Mouse (Mus musculus) stomach, embryonic 15.5 days (tissue): Measurements from ENCODE around the gene Arl8a. TPM values are rescaled to one million over a fixed set of nuclear protein-coding genes. Genes with fewer than 3 reads are reported as not detected.
A peak's percentile ranks its signal among the peaks of the same experiment; 100 is the strongest.

ENCODE experiments used
- ATAC-seq: fragments of 200-750 bp; cut with Nextera tagmentation; 2 replicates; pipeline ENCODE4 v1.8.0; 2017; ENCODE audit warnings: low read depth, moderate number of reproducible peaks, moderate TSS enrichment; ENCODE audit not compliant: insufficient read depth, low FRiP score
- H3K27ac ChIP-seq: fragments of 300-500 bp; sonication (generic); 2 replicates; pipeline ENCODE4 v1.5.1; 2015; ENCODE audit warnings: mild to moderate bottlenecking, inconsistent platforms
- H3K27me3 ChIP-seq: fragments of 300-500 bp; sonication (generic); replicated peaks from 2 replicates; pipeline ENCODE4 v1.6.1; 2015; ENCODE audit warnings: inconsistent platforms
- H3K36me3 ChIP-seq: fragments of 300-500 bp; sonication (generic); 2 replicates; pipeline ENCODE4 v1.6.1; 2015; ENCODE audit warnings: inconsistent platforms
- H3K4me1 ChIP-seq: fragments of 300-500 bp; sonication (generic); 2 replicates; pipeline ENCODE4 v1.6.1; 2015; ENCODE audit warnings: inconsistent platforms
- H3K4me2 ChIP-seq: fragments of 300-500 bp; sonication (generic); 2 replicates; pipeline ENCODE4 v1.6.1; 2015; ENCODE audit warnings: mild to moderate bottlenecking, inconsistent platforms
- H3K4me3 ChIP-seq: fragments of 300-500 bp; sonication (generic); replicated peaks from 2 replicates; pipeline ENCODE4 v1.5.1; 2015; ENCODE audit warnings: inconsistent platforms
- H3K9ac ChIP-seq: fragments of 300-500 bp; sonication (generic); 2 replicates; pipeline ENCODE4 v1.6.1; 2015; ENCODE audit warnings: inconsistent platforms
- H3K9me3 ChIP-seq: fragments of 300-500 bp; sonication (generic); 2 replicates; pipeline ENCODE4 v1.6.1; 2016; ENCODE audit warnings: inconsistent platforms
- WGBS: fragments of 180-500 bp; shearing (Covaris S2); methylation state at CpG from one replicate; pipeline ENCODE4 v1.1.7; 2015; 5-methylcytosine and 5-hydroxymethylcytosine counted together
- polyA plus RNA-seq: library from polyadenylated mRNA; unstranded; fragments of >200 nt; fragmentation: Nextera tagmentation; extraction: Ambion mirVana; gene quantifications from 2 replicates; pipeline ENCODE4 v1.2.1, GENCODE M21; 2015

The Arl8a gene
- polyA plus RNA-seq, 1 experiment from 2014 or later, result 54.9 TPM

GRCm38 (mm10) chr1:135135111-135135787 is 11.4 kb upstream of the Arl8a start:
- H3K27ac ChIP-seq, result no peak overlapping the region
- no peaks in the 10 kb centered on the region for H3K27me3 ChIP-seq
- H3K4me3 ChIP-seq, result no peak overlapping the region
- 84% methylated on average over 8 of the region's 8 CpGs for whole genome bisulfite sequencing
- no peaks in the 10 kb centered on the region for H3K9me3 ChIP-seq
- 0 out of 2 replicates have a peak, but pooled peaks cover 6% of the 10 kb centered on the region for H3K4me1 ChIP-seq
- H3K36me3 ChIP-seq, result no peaks in the 10 kb centered on the region
- H3K4me2 ChIP-seq, result no peak overlapping the region
- no peak overlapping the region for H3K9ac ChIP-seq
- ATAC-seq, result no peak

DNA sequence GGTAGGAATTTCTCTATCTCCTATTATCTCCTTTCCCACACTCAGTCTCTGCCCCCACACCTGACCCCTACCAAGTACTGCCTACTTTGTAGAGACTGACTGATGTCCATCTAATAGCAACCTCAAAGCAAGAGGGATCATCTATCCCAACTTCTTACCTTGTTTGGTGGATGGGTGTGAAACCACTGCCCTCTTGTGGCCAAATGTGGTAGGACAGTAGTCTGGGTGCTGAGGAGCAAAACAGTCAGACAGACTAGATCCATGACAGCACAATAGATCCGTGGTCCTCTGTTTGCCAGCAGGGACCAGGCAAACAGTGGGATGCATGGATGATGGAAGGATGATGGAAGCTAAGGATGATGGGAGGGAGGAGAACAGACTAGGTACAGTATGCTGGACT is 10.1 kb upstream of the Arl8a start:
- no peak overlapping the region for H3K27ac ChIP-seq
- H3K4me3 ChIP-seq, result no peak overlapping the region
- no peaks in the 10 kb centered on the region for H3K36me3 ChIP-seq
- H3K4me1 ChIP-seq, result no peaks in the 10 kb centered on the region
- no peak overlapping the region for H3K9ac ChIP-seq
- ATAC-seq, result no peak
- no peaks in the 10 kb centered on the region for H3K9me3 ChIP-seq
- 0% methylated on average over 1 of the region's 1 CpGs for WGBS
- H3K4me2 ChIP-seq, result no peak overlapping the region
- no peaks in the 10 kb centered on the region for H3K27me3 ChIP-seq

DNA sequence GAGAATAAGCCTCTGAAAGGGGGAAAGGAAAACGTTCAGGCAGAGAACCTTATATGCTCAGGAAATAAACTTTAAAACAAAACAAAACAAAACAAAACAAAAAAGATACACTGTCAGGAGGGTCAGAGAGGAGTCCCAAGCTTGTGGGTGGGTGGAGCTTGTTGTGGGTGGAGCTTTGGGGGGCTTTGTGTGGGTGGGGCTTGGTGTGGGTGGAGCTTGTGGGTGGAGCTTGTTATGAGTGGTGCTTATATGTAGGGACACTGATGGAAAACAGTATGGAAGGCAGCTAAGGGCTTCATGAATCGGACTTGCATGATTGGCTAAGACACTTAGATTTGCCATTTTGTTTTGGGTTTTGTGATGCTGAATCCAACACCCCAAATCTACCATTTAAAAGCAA is 6.7 kb upstream of the Arl8a start:
- Histone ChIP-seq H3K9ac (no peak overlapping the region), H3K4me1 (no peaks in the 10 kb centered on the region), H3K4me2 (no peak overlapping the region), H3K36me3 (no peaks in the 10 kb centered on the region), H3K27me3 (no peaks in the 10 kb centered on the region), H3K9me3 (no peaks in the 10 kb centered on the region), H3K27ac (no peak overlapping the region), H3K4me3 (no peak overlapping the region)
- ATAC-seq, result no peak
- 66% methylated on average over 2 of the region's 2 CpGs for WGBS

DNA sequence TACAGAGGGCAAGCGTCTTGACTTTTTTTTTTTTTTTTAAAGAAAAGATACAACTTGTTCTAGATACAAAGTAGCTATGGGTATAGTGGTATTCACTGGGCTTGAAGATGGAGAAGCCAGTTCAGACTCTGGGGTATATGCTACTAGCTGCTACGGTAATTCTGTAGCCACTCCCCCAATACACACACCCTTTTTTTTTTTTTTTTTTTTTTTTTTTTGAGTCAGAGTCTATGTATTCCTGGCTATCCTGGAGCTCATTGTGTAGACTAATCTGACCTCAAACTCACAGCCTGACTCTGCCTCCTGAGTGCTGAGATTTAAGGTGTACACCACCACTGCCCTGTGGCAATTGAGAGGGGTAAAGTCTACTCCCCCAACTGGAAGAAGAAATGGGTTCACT is 4.2 kb upstream of the Arl8a start:
- no peak overlapping the region for H3K9ac ChIP-seq
- H3K4me3 ChIP-seq, result no peak overlapping the region
- no peaks in the 10 kb centered on the region for H3K27me3 ChIP-seq
- no peaks in the 10 kb centered on the region for H3K36me3 ChIP-seq
- no peak overlapping the region for H3K4me2 ChIP-seq
- ATAC-seq, result no peak
- H3K9me3 ChIP-seq, result no peaks in the 10 kb centered on the region
- no peak overlapping the region for H3K27ac ChIP-seq
- 65% methylated on average over 2 of the region's 2 CpGs for WGBS
- 0 out of 2 replicates have a peak, but pooled peaks cover 4% of the 10 kb centered on the region for H3K4me1 ChIP-seq

- Histone ChIP-seq H3K36me3 (no peaks in the 10 kb centered on the region), H3K9me3 (no peaks in the 10 kb centered on the region), H3K4me2 (no peak overlapping the region), H3K9ac (no peak overlapping the region), H3K27ac (no peak overlapping the region), H3K27me3 (no peaks in the 10 kb centered on the region), H3K4me1 (peaks cover 12% of the 10 kb centered on the region; the same call in 1 of the 2 replicates), H3K4me3 (no peak overlapping the region)
- ATAC-seq, result no peak
- WGBS, result 74% methylated on average over 2 of the region's 2 CpGs
Observed at GRCm38 (mm10) chr1:135143940-135144339, 2.7 kb upstream of the Arl8a start.

GRCm38 (mm10) chr1:135146946-135147701 is 500 bp downstream of the Arl8a start:
- H3K9ac ChIP-seq, result peak overlapping the region; percentile 88
- WGBS, result under 1% methylated on average over 69 of the region's 69 CpGs
- peak; percentile 57 for ATAC-seq
- H3K4me1 ChIP-seq, result peaks cover 16% of the 10 kb centered on the region; the same call in 1 of the 2 replicates
- no peaks in the 10 kb centered on the region for H3K9me3 ChIP-seq
- H3K4me2 ChIP-seq, result peak overlapping the region; percentile 79
- H3K27ac ChIP-seq, result peak overlapping the region; percentile 76
- H3K27me3 ChIP-seq, result no peaks in the 10 kb centered on the region
- no peaks in the 10 kb centered on the region for H3K36me3 ChIP-seq
- H3K4me3 ChIP-seq, result peak overlapping the region; percentile 86

GRCm38 (mm10) chr1:135147702-135148058 is 1.1 kb downstream of the Arl8a start:
- WGBS, result 7% methylated on average over 7 of the region's 7 CpGs
- ATAC-seq, result peak; percentile 13

DNA sequence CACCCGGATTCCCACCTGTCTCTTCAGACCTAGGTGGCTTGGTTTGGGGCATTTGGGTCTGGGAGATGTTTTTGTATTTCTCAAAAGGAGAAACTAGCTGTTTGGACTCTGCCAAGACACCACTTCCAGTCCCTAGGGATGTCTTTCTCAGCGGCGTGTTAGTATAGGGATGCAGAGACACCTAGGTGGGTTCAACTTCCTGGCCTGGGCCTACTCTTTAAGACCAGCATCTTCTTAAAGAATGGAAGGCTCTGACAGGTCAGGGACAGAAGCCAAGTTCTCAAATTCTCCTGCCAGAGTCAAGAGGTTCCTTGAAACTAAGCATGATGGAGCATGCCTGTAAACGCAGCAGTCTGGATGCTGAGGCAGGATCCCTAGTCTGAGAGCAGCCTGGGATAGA is 1.9 kb downstream of the Arl8a start:
- Histone ChIP-seq H3K36me3 (no peaks in the 10 kb centered on the region), H3K4me2 (peak overlapping the region; percentile 79), H3K9ac (no peak overlapping the region), H3K4me3 (peak overlapping the region; percentile 86), H3K27ac (peak overlapping the region; percentile 76; the same call in 1 of the 2 replicates), H3K27me3 (no peaks in the 10 kb centered on the region), H3K4me1 (peaks cover 16% of the 10 kb centered on the region; the same call in 1 of the 2 replicates), H3K9me3 (no peaks in the 10 kb centered on the region)
- no peak for ATAC-seq
- 68% methylated on average over 4 of the region's 4 CpGs for WGBS

More at GRCm38 (mm10) chr1:135147702-135148058, 1.1 kb downstream of the Arl8a start:
- no peaks in the 10 kb centered on the region for H3K9me3 ChIP-seq
- H3K9ac ChIP-seq, result peak overlapping the region; percentile 88
- no peaks in the 10 kb centered on the region for H3K36me3 ChIP-seq
- H3K27me3 ChIP-seq, result no peaks in the 10 kb centered on the region
- H3K4me3 ChIP-seq, result peak overlapping the region; percentile 86
- peak overlapping the region; percentile 76 for H3K27ac ChIP-seq
- H3K4me1 ChIP-seq, result peaks cover 16% of the 10 kb centered on the region; the same call in 1 of the 2 replicates
- H3K4me2 ChIP-seq, result peak overlapping the region; percentile 79

- ATAC-seq, result no peak
- Histone ChIP-seq H3K4me2 (peak overlapping the region; percentile 79; the same call in 1 of the 2 replicates), H3K27ac (no peak overlapping the region), H3K36me3 (no peaks in the 10 kb centered on the region), H3K27me3 (no peaks in the 10 kb centered on the region), H3K9ac (no peak overlapping the region), H3K4me3 (no peak overlapping the region), H3K4me1 (peaks cover 18% of the 10 kb centered on the region), H3K9me3 (no peaks in the 10 kb centered on the region)
- WGBS, result 65% methylated on average over 5 of the region's 5 CpGs
Observed at GRCm38 (mm10) chr1:135148996-135149395, 2.4 kb downstream of the Arl8a start.

GRCm38 (mm10) chr1:135154011-135154410 is 7.4 kb downstream of the Arl8a start:
- Histone ChIP-seq H3K27me3 (no peaks in the 10 kb centered on the region), H3K36me3 (peaks cover 16% of the 10 kb centered on the region), H3K9ac (no peak overlapping the region), H3K4me2 (peak overlapping the region; percentile 40), H3K27ac (peak overlapping the region; percentile 56), H3K4me1 (peaks cover 17% of the 10 kb centered on the region), H3K9me3 (no peaks in the 10 kb centered on the region), H3K4me3 (peak overlapping the region; percentile 16; the same call in 1 of the 2 replicates)
- no peak for ATAC-seq
- 30% methylated on average over 13 of the region's 13 CpGs for WGBS

- no peak overlapping the region for H3K9ac ChIP-seq
- peak overlapping the region; percentile 76 for H3K27ac ChIP-seq
- 1% methylated on average over 14 of the region's 14 CpGs for WGBS
- H3K4me3 ChIP-seq, result peak overlapping the region; percentile 16; the same call in 1 of the 2 replicates
- H3K4me2 ChIP-seq, result peak overlapping the region; percentile 40
- peaks cover 16% of the 10 kb centered on the region for H3K36me3 ChIP-seq
- peak; percentile 77 for ATAC-seq
- H3K4me1 ChIP-seq, result peaks cover 17% of the 10 kb centered on the region
- no peaks in the 10 kb centered on the region for H3K27me3 ChIP-seq
- H3K9me3 ChIP-seq, result no peaks in the 10 kb centered on the region
Observed at GRCm38 (mm10) chr1:135154411-135154959, 7.9 kb downstream of the Arl8a start.

GRCm38 (mm10) chr1:135156300-135156699 is 9.7 kb downstream of the Arl8a start:
- H3K4me2 ChIP-seq, result no peak overlapping the region
- H3K4me1 ChIP-seq, result peaks cover 14% of the 10 kb centered on the region
- no peak for ATAC-seq
- H3K27me3 ChIP-seq, result no peaks in the 10 kb centered on the region
- no peaks in the 10 kb centered on the region for H3K9me3 ChIP-seq
- peaks cover 16% of the 10 kb centered on the region for H3K36me3 ChIP-seq
- no peak overlapping the region for H3K4me3 ChIP-seq
- no peak overlapping the region for H3K27ac ChIP-seq
- 81% methylated on average over 6 of the region's 6 CpGs for WGBS
- no peak overlapping the region for H3K9ac ChIP-seq
